Mouse (Mus musculus) ES-E14 (cell line): ENCODE data around the gene Bik.

Source experiments
- HCFC1 ChIP-seq: IDR thresholded peaks from 2 replicates; pipeline ENCODE4 v1.6.1; 2012; ENCODE audit warnings: low read length, inconsistent platforms, borderline replicate concordance; ENCODE audit not compliant: insufficient read depth
- MAFK ChIP-seq: IDR thresholded peaks from 2 replicates; pipeline ENCODE4 v1.6.1; 2014; ENCODE audit warnings: mild to moderate bottlenecking, low read depth, low read length, inconsistent platforms; ENCODE audit not compliant: insufficient read depth
- ZNF384 ChIP-seq: IDR thresholded peaks from 2 replicates; pipeline ENCODE4 v1.6.1; 2012; ENCODE audit warnings: low read depth, low read length, inconsistent platforms

DNA sequence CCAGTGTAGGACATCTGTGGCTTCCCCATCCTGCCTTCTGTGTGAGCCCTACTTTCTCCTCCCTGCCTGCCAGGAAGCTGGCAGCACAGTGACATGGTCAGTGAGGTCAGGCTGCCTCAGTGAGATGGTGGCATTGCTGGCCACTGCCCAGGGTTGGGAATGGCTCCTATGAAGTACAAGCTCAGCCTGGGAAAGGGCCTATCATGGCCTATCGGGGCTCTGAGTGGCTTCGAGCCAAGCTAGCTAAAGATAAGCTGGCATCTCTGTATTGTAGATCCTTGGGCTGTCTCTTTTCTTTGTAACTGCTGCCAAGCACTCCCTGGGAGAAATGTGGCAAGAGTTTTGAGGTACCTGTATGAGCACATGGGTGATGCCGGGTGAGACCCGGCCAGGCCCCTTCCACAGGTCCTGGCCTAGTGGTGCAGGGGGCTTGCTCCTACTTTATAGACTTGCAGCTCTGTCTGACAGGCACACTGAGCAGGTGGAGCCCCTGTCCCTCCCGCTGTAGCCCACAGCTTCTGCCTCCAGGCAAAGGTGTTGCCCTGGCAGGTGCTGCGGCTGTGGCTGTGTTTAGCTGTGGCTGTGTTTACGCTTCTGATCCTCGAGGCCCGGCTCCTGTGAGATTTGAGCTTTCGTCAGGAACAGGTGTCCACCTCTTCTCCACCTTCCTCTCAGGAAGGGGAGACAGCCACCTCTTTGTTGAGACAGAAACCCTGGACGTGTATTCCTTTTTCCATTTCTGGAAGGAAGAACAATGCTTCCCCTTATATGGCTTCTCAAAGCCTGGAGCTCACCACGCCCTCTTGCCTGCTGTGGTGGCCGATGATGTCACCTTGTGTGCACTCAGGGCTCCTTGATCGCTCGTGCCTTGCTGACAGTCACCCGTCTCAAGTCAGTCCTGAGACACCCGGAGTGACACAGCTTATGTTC lies 8.6 kb downstream of the Bik start:
- no peak for TF ChIP-seq HCFC1
- TF ChIP-seq MAFK: no peak
- TF ChIP-seq ZNF384: no peak
